Mouse (Mus musculus) erythroblast, embryonic 14.5 days (primary cell): ENCODE measurements at regions not wholly inside any gene's neighbourhood (a gene's known extent, or its start where the extent isn't known, plus 50 kb on each side); places are given as distances from the start of the nearest gene placed in this dataset.

Experiments used
- GATA1 ChIP-seq: IDR thresholded peaks from 2 replicates; pipeline ENCODE4 v1.6.1; 2012; ENCODE audit warnings: low read length, inconsistent platforms, mixed read lengths
- TAL1 ChIP-seq: IDR thresholded peaks from 3 replicates; pipeline ENCODE4 v1.6.1; 2012; ENCODE audit warnings: low read length, inconsistent platforms, mixed read lengths

DNA sequence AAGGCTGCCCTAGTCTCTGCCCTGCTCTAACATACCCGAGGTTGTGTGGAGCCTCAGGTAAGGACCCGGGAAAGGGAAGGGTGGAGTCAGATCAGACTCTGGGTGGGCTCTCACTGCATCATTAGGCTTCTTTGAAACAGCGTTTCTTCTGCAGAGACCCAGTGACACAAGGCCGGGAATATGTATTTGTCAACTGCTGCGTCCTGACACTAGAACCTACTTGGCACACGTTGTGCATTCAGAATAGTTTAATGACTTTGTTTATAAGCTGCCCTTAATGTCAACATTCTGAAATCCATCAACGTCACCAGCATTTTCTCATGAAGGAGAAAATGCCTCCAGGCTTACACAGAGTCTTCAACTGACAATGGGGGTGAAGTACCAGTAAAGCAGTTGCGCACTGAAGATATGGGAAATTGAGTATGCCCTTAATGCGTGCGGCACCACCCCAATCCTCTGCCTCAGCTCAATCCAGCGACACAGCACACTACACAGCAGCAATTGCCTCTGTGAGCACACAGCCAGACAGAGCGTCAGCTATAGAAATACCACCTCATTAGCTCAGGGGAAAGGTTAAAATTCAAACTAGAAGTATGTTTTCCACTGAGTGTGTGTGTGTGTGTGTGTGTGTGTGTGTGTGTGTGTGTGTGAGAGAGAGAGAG, 152.7 kb upstream of the Spdye4c start:
- TF ChIP-seq GATA1 (no peak), TAL1 (no peak)
